Mouse (Mus musculus) layer of hippocampus, adult 8-10 months (tissue): Measurements from ENCODE around the gene Dek. TPM values are rescaled to one million over a fixed set of nuclear protein-coding genes. Genes with fewer than 3 reads are reported as not detected.
A peak's percentile ranks its signal among the peaks of the same experiment; 100 is the strongest.

ENCODE experiments used
- DNase-seq, 2 experiments: peaks; one replicate each; pipeline ENCODE4 v3.0.0; 2022; ENCODE audit warnings: low spot score in 2 of 2
- total RNA-seq, 4 experiments: library from RNA; stranded (reverse); gene quantifications; 2 replicates each; pipeline ENCODE4 v1.2.4; 2022

Gene Dek
- total RNA-seq, 4 experiments from 2014 or later = 39.4 to 59.7 (median 46.9) TPM

- no peak for DNase-seq
Measured at GRCm38 (mm10) chr13:47111185-47111584, 5.2 kb upstream of the Dek start.

- DNase-seq = no peak
Measured at GRCm38 (mm10) chr13:47109239-47109638, 3.2 kb upstream of the Dek start.

- DNase-seq = peak in 1 of 2 experiments; percentile 15
Measured at GRCm38 (mm10) chr13:47106580-47106888, 533 bp upstream of the Dek start.

GRCm38 (mm10) chr13:47104856-47105541 is 1.0 kb downstream of the Dek start:
- DNase-seq = peak in 1 of 2 experiments; percentile 7

- DNase-seq = no peak
Measured at GRCm38 (mm10) chr13:47104146-47104545, 1.9 kb downstream of the Dek start.

- no peak for DNase-seq
Measured at GRCm38 (mm10) chr13:47100587-47100986, 5.4 kb downstream of the Dek start.

- no peak for DNase-seq
Measured at GRCm38 (mm10) chr13:47099265-47099664, 6.7 kb downstream of the Dek start.

GRCm38 (mm10) chr13:47096591-47096990 is 9.4 kb downstream of the Dek start:
- DNase-seq = no peak

- no peak for DNase-seq
Measured at GRCm38 (mm10) chr13:47093791-47094190, 12.2 kb downstream of the Dek start.

- DNase-seq = no peak
Measured at GRCm38 (mm10) chr13:47089271-47089670, 16.7 kb downstream of the Dek start.

GRCm38 (mm10) chr13:47088433-47088832 is 17.6 kb downstream of the Dek start:
- no peak for DNase-seq

GRCm38 (mm10) chr13:47080905-47081505 is 25.0 kb downstream of the Dek start:
- no peak for DNase-seq

GRCm38 (mm10) chr13:47078799-47079198 is 27.2 kb downstream of the Dek start:
- DNase-seq = no peak

GRCm38 (mm10) chr13:47077367-47077766 is 28.6 kb downstream of the Dek start:
- no peak for DNase-seq

GRCm38 (mm10) chr13:47076156-47076555 is 29.8 kb downstream of the Dek start:
- DNase-seq = no peak

GRCm38 (mm10) chr13:47072484-47072883 is 33.5 kb downstream of the Dek start:
- no peak for DNase-seq

GRCm38 (mm10) chr13:47071871-47072270 is 34.1 kb downstream of the Dek start:
- no peak for DNase-seq

- no peak for DNase-seq
Measured at GRCm38 (mm10) chr13:47070329-47071080, 35.5 kb downstream of the Dek start.

- no peak for DNase-seq
Measured at GRCm38 (mm10) chr13:47067001-47067400, 39.0 kb downstream of the Dek start.

GRCm38 (mm10) chr13:47066516-47066915 is 39.5 kb downstream of the Dek start:
- no peak for DNase-seq

GRCm38 (mm10) chr13:47063985-47064760 is 41.8 kb downstream of the Dek start:
- DNase-seq = no peak

GRCm38 (mm10) chr13:47062756-47063155 is 43.2 kb downstream of the Dek start:
- DNase-seq = no peak
